Mouse (Mus musculus) heart, postnatal 0 days (tissue): ENCODE data around the gene Rpl27.

Experiments
- CTCF ChIP-seq: IDR thresholded peaks from 2 replicates; pipeline ENCODE4 v1.5.1; 2016; ENCODE audit warnings: antibody characterized with exemption, control low read depth, low read depth
- EP300 ChIP-seq: IDR thresholded peaks from 2 replicates; pipeline ENCODE4 v1.6.1; 2016; ENCODE audit warnings: antibody characterized with exemption, low read depth

DNA sequence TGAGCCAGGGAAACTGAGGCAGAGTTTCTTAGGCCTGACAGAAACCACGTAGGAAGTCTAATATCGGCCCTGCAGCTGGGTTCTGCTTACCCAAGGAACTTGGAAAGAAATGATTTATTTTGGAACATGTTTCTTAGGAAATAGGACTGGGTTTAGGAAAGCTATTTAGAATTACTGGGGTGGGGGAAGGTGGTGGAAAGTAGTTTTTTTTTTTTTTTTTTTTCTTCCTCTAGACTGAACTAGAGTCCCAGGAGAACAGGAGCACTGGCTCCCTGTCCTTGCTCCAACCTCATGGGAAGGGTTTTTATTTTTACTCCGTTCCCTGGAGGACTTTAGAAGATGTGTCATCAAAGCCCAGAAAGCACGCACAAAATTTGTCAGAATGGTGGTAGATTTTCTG, 27.1 kb downstream of the Rpl27 start:
- no peak for TF ChIP-seq CTCF
- no peak for TF ChIP-seq EP300
